Mouse (Mus musculus): ENCODE measurements at regions not wholly inside any gene's neighbourhood (a gene's known extent, or its start where the extent isn't known, plus 50 kb on each side); places are given as distances from the start of the nearest gene placed in this dataset.

DNA sequence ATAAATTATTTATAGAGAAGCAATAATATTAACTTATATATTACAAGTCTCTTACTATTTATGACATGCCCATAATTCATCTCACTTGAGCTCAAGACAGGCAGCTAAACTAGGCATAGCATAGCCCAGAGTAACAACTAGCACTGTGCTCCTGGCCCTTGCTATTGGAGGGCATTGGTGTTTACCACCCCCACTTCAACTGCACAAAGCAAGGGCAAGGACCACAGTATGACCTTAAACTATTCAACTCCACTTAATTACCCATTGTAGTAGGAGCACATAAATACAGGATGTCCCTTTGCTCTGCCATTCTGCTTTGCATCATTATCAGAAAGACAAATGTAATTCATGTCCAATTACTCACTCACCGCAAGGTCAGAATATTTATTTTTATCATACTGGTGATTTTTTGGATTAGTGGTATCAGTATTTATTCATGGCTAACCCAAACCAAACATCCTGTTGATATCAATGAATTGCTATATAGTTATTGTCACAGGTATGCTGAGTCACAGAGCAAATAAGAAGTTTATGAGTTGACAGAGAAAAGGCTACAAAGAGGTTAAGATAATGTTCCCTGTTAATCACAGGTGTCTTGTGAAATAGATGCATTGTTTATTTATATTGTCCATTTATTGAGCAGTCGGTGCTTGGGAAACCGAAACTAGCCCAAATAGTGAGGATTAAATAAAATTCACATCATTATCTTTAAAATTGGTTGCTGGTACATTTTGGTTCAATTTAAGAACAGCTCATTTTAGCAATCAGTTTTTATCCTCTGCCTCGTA is 523.4 kb upstream of the A1bg start:
- Histone ChIP-seq H3K36me3 (ENCODE audit: control insufficient read depth, insufficient read depth, low read length) (no peaks in the 10 kb centered on the region), H3K4me3 (ENCODE audit: low read depth, low read length) (no peak overlapping the region), H3K4me1 (replicated peaks; ENCODE audit: control insufficient read depth, insufficient read depth) (no peaks in the 10 kb centered on the region), H3K27ac (replicated peaks) (no peak overlapping the region), H3K4me2 (replicated peaks; ENCODE audit: low read depth) (no peak overlapping the region), H3K9ac (ENCODE audit: low read length) (no peak overlapping the region), H3K9me3 (ENCODE audit: control insufficient read depth, low read length) (no peaks in the 10 kb centered on the region), H3K27me3 (ENCODE audit: control insufficient read depth, insufficient read depth, low read length) (no peaks in the 10 kb centered on the region)
- TF ChIP-seq EP300 (optimal IDR thresholded peaks at IDR 0.05) = no peak
- TF ChIP-seq CTCF (IDR thresholded peaks at IDR 0.05; ENCODE audit: low read depth) = no peak
- DNase-seq (ENCODE audit: low spot score) (no peak), ATAC-seq (ENCODE audit: low FRiP score, low TSS enrichment) (peak; percentile 70)
- WGBS = 48% methylated on average over 4 of the region's 4 CpGs

DNA sequence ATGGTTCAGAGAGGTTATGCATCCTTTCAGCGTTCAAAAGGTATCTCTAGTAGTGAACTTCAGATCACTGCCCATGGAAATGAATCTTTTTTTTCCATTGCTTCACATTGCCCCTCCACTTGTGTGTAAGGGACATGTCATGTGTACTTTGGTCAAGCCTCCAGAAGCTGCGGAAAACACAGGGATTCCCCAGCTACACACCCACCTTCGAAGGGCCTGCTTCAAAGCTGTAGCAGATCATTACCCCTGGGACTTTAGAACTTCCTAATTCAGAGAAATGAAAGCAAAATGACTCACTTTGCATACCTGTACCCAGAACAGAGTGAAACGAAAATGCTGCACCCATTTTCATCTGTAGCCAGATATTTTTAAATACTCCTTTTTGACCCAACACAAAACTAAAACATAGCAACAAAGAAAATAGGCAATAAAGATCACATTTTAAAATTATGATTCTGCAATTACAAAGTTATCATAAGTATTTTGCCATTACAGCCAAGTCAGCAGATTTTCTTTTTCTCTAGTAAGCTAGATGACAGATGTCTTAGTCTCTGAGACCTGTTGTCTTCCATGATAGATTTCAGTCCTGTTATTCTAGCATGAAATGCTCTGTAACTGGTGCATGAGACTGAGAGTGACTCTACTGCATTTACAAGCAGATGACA is 519.1 kb upstream of the A1bg start:
- Histone ChIP-seq H3K27me3 (ENCODE audit: control insufficient read depth, insufficient read depth, low read length) (no peaks in the 10 kb centered on the region), H3K9ac (ENCODE audit: low read length) (no peak overlapping the region), H3K36me3 (ENCODE audit: control insufficient read depth, insufficient read depth, low read length) (no peaks in the 10 kb centered on the region), H3K4me2 (replicated peaks; ENCODE audit: low read depth) (no peak overlapping the region), H3K27ac (replicated peaks) (no peak overlapping the region), H3K9me3 (ENCODE audit: control insufficient read depth, low read length) (no peaks in the 10 kb centered on the region), H3K4me1 (replicated peaks; ENCODE audit: control insufficient read depth, insufficient read depth) (no peaks in the 10 kb centered on the region), H3K4me3 (ENCODE audit: low read depth, low read length) (no peak overlapping the region)
- WGBS = 81% methylated on average over 4 of the region's 4 CpGs
- ATAC-seq (ENCODE audit: low FRiP score, low TSS enrichment) (no peak), DNase-seq (ENCODE audit: low spot score) (no peak)
- TF ChIP-seq CTCF (IDR thresholded peaks at IDR 0.05; ENCODE audit: low read depth) (no peak), EP300 (optimal IDR thresholded peaks at IDR 0.05) (no peak)

DNA sequence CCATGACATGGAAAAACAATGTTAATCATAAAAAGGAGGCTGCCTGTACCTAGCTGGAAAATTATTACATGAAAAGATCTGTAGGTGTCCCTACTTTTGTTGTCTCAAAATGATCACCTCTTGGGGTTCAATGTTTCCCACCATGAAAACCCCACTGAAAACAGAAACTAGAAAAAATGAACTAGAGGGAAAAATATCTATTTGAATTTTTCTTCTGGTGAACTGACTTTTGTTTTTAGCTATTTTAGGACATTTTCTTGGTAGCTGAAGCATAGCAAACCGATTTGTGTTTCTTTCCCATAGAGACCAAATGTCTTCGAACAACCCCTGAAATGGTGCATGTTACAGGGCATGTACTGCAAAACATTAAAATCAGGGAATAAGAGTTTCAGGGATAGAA is 518.2 kb upstream of the A1bg start:
- 84% methylated on average over 2 of the region's 2 CpGs for WGBS
- DNase-seq (ENCODE audit: low spot score) (no peak), ATAC-seq (ENCODE audit: low FRiP score, low TSS enrichment) (no peak)
- no peak overlapping the region for H3K27ac ChIP-seq (replicated peaks)
- H3K4me1 ChIP-seq (replicated peaks; ENCODE audit: control insufficient read depth, insufficient read depth) = no peaks in the 10 kb centered on the region
- no peaks in the 10 kb centered on the region for H3K36me3 ChIP-seq (ENCODE audit: control insufficient read depth, insufficient read depth, low read length)
- no peak overlapping the region for H3K9ac ChIP-seq (ENCODE audit: low read length)
- H3K4me2 ChIP-seq (replicated peaks; ENCODE audit: low read depth) = no peak overlapping the region
- no peaks in the 10 kb centered on the region for H3K27me3 ChIP-seq (ENCODE audit: control insufficient read depth, insufficient read depth, low read length)
- TF ChIP-seq EP300 (optimal IDR thresholded peaks at IDR 0.05) (no peak), CTCF (IDR thresholded peaks at IDR 0.05; ENCODE audit: low read depth) (no peak)
- no peak overlapping the region for H3K4me3 ChIP-seq (ENCODE audit: low read depth, low read length)
- no peaks in the 10 kb centered on the region for H3K9me3 ChIP-seq (ENCODE audit: control insufficient read depth, low read length)

DNA sequence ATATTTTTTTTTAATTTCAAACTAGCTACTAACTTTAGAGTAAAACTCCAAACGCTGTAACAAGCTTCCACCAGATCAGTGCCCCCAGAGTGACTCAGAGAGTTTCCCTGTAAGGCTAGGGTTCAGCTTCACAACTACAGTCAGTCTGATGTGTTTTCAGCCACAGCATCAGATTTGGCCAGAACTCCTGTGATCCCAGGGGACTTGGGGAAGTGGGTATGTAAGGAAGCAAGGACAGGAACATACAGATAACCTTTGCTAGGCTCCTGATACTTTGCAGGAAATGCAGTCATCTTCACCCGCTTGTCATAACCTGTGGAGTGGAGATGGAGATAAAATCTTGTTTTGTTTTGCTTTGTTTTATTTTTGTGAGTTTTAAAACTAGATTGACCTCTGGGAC is 517.5 kb upstream of the A1bg start:
- no peaks in the 10 kb centered on the region for H3K27me3 ChIP-seq (ENCODE audit: control insufficient read depth, insufficient read depth, low read length)
- DNase-seq (ENCODE audit: low spot score) = no peak
- 86% methylated on average over 2 of the region's 2 CpGs for WGBS

DNA sequence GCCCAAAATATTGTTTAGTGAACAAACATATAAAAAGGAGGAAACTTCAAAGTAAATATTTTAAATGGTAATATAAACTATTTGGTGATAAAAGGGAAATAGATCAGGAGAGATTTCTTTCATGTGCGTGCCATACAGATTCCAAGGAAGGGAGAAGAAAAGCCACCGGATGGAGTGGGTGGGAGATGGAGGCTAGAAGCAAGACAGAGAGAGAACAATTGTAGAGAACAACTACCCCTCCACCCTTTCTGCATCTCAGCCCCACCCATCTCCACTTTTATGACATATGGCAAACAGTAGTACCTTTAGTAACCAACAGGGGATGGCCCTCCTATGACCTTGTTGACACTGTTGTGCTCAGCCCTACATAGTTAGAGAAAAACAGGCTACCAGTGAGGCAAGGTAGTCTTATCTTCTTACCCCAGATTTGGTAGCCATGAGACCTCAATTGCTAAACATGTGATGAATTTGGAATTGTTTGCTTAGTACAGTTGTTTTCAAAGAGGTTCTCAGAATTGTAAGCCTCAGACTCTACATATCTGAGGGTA is 516.9 kb upstream of the A1bg start:
- DNase-seq (ENCODE audit: low spot score) (no peak), ATAC-seq (ENCODE audit: low FRiP score, low TSS enrichment) (no peak)
- Histone ChIP-seq H3K36me3 (ENCODE audit: control insufficient read depth, insufficient read depth, low read length) (no peaks in the 10 kb centered on the region), H3K27me3 (ENCODE audit: control insufficient read depth, insufficient read depth, low read length) (no peaks in the 10 kb centered on the region), H3K27ac (replicated peaks) (no peak overlapping the region), H3K9me3 (ENCODE audit: control insufficient read depth, low read length) (no peaks in the 10 kb centered on the region), H3K4me1 (replicated peaks; ENCODE audit: control insufficient read depth, insufficient read depth) (no peaks in the 10 kb centered on the region), H3K4me3 (ENCODE audit: low read depth, low read length) (no peak overlapping the region), H3K9ac (ENCODE audit: low read length) (no peak overlapping the region), H3K4me2 (replicated peaks; ENCODE audit: low read depth) (no peak overlapping the region)
- WGBS = 71% methylated on average over 2 of the region's 2 CpGs
- TF ChIP-seq EP300 (optimal IDR thresholded peaks at IDR 0.05) = no peak
- TF ChIP-seq CTCF (IDR thresholded peaks at IDR 0.05; ENCODE audit: low read depth) = 0 out of 2 replicates have a peak, but pooled peaks have one; percentile 18

More for the DNA sequence above, 517.5 kb upstream of the A1bg start:
- no peaks in the 10 kb centered on the region for H3K36me3 ChIP-seq (ENCODE audit: control insufficient read depth, insufficient read depth, low read length)
- H3K9ac ChIP-seq (ENCODE audit: low read length) = no peak overlapping the region
- no peak for TF ChIP-seq EP300 (optimal IDR thresholded peaks at IDR 0.05)
- TF ChIP-seq CTCF (IDR thresholded peaks at IDR 0.05; ENCODE audit: low read depth) = no peak
- no peak overlapping the region for H3K4me2 ChIP-seq (replicated peaks; ENCODE audit: low read depth)
- H3K27ac ChIP-seq (replicated peaks) = no peak overlapping the region
- H3K4me1 ChIP-seq (replicated peaks; ENCODE audit: control insufficient read depth, insufficient read depth) = no peaks in the 10 kb centered on the region
- H3K4me3 ChIP-seq (ENCODE audit: low read depth, low read length) = no peak overlapping the region
- no peaks in the 10 kb centered on the region for H3K9me3 ChIP-seq (ENCODE audit: control insufficient read depth, low read length)
- no peak for ATAC-seq (ENCODE audit: low FRiP score, low TSS enrichment)

Measured in stomach, postnatal 0 days (tissue).